Mouse (Mus musculus) embryonic facial prominence, embryonic 12.5 days (tissue): ENCODE data around the gene Leprot. TPM values are rescaled to one million over a fixed set of nuclear protein-coding genes. Genes with fewer than 3 reads are reported as not detected.

Experiments used
- ATAC-seq: fragments of 200-750 bp; cut with Nextera tagmentation; 2 replicates; pipeline ENCODE4 v1.8.0; 2017; ENCODE audit not compliant: insufficient number of reproducible peaks, insufficient read depth, low FRiP score, low TSS enrichment
- H3K27ac ChIP-seq: fragments of 300-500 bp; sonication (generic); 2 replicates; pipeline ENCODE4 v1.5.1; 2016; ENCODE audit warnings: mild to moderate bottlenecking
- H3K27me3 ChIP-seq: fragments of 300-500 bp; sonication (generic); 2 replicates; pipeline ENCODE4 v1.6.1; 2016; ENCODE audit warnings: mild to moderate bottlenecking, moderate library complexity
- H3K36me3 ChIP-seq: fragments of 300-500 bp; sonication (generic); 2 replicates; pipeline ENCODE4 v1.6.1; 2016; ENCODE audit warnings: mild to moderate bottlenecking
- H3K4me1 ChIP-seq: fragments of 300-500 bp; sonication (generic); 2 replicates; pipeline ENCODE4 v1.6.1; 2016
- H3K4me2 ChIP-seq: fragments of 300-500 bp; sonication (generic); replicated peaks from 2 replicates; pipeline ENCODE4 v1.6.1; 2016; ENCODE audit warnings: mild to moderate bottlenecking, moderate library complexity
- H3K4me3 ChIP-seq: fragments of 300-500 bp; sonication (generic); 2 replicates; pipeline ENCODE4 v1.5.1; 2016; ENCODE audit warnings: mild to moderate bottlenecking
- H3K9ac ChIP-seq: fragments of 300-500 bp; sonication (generic); 2 replicates; pipeline ENCODE4 v1.6.1; 2016; ENCODE audit warnings: mild to moderate bottlenecking, moderate library complexity
- H3K9me3 ChIP-seq: fragments of 300-500 bp; sonication (generic); 2 replicates; pipeline ENCODE4 v1.6.1; 2016; ENCODE audit warnings: mild to moderate bottlenecking, moderate library complexity
- WGBS: fragments of 180-500 bp; shearing (Covaris S2); methylation state at CpG from one replicate; pipeline ENCODE4 v1.1.7; 2016; 5-methylcytosine and 5-hydroxymethylcytosine counted together
- polyA plus RNA-seq: library from polyadenylated mRNA; unstranded; fragments of >200 nt; fragmentation: Nextera tagmentation; extraction: Ambion mirVana; gene quantifications from 2 replicates; pipeline ENCODE4 v1.2.1, GENCODE M21; 2016

The Leprot gene
- polyA plus RNA-seq, 1 experiment from 2014 or later, result 82.9 TPM

GRCm38 (mm10) chr4:101643216-101643615 is 4.3 kb upstream of the Leprot start:
- Histone ChIP-seq H3K9me3 (no peaks in the 10 kb centered on the region), H3K27me3 (no peaks in the 10 kb centered on the region), H3K4me2 (no peak overlapping the region), H3K9ac (no peak overlapping the region), H3K4me3 (no peak overlapping the region), H3K36me3 (no peaks in the 10 kb centered on the region), H3K27ac (no peak overlapping the region), H3K4me1 (no peaks in the 10 kb centered on the region)
- WGBS, result 82% methylated on average over 4 of the region's 4 CpGs
- no peak for ATAC-seq

DNA sequence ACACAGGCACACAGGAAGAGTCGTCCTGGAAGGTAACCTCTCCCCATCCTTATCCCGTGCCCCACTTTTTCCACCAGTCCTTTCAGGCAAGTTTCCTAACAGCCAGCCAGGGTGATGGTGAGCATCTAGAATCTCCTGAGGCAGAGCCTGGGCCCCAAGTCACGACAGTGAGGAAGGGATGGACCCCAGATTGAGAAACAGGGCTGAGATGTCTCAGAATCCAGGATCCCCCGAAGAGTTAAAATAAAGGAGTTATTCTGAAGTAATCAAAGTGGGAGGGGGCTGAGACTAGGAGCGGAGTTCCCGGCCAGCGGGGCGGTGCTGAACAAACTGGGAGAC is 692 bp upstream of the Leprot start:
- no peaks in the 10 kb centered on the region for H3K9me3 ChIP-seq

DNA sequence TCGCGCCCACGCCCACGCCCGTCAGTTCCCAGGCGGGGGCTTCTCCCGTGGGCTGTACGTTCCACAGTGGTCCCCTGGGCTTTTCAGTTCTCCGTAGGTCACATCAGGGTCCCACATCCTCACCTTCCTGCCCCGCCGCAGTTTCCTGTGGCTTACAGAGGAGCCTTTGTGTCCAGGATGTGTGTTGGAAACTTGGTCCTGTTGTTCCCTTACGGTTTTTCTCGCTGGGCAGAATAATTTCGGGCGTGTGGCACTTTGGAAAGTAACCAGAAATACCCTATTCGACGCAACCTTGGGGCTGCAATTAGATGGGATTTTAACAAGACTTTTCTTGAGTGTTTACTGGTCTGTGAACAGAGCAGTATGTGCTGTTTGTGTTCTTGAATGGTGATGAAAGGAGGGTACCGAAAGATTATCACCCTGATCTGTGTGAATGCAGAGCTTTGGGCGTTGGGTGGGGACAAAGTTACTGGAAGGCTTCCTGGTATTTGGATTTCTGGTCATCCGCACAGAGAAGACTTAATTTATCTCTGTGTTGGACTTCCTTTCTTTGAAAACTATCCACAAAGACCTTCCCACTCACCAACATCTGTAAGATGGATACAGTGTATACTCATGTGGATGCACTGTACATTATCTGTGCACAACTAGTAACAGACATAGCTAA is 591 bp downstream of the Leprot start:
- peaks cover 17% of the 10 kb centered on the region for H3K4me1 ChIP-seq
- peak overlapping the region; percentile 79 for H3K9ac ChIP-seq
- H3K36me3 ChIP-seq, result no peaks in the 10 kb centered on the region
- no peak for ATAC-seq
- no peaks in the 10 kb centered on the region for H3K27me3 ChIP-seq
- peak overlapping the region; percentile 67 for H3K4me2 ChIP-seq
- peak overlapping the region; percentile 91 for H3K27ac ChIP-seq
- H3K9me3 ChIP-seq, result no peaks in the 10 kb centered on the region
- 1% methylated on average over 20 of the region's 20 CpGs for WGBS
- H3K4me3 ChIP-seq, result peak overlapping the region; percentile 68

More for the DNA sequence above, 692 bp upstream of the Leprot start:
- Histone ChIP-seq H3K9ac (peak overlapping the region; percentile 47), H3K4me1 (peaks cover 14% of the 10 kb centered on the region), H3K4me2 (peak overlapping the region; percentile 62), H3K27me3 (no peaks in the 10 kb centered on the region), H3K27ac (peak overlapping the region; percentile 86), H3K4me3 (peak overlapping the region; percentile 68), H3K36me3 (no peaks in the 10 kb centered on the region)
- peak; percentile 19 for ATAC-seq
- WGBS, result 0% methylated on average over 8 of the region's 8 CpGs

DNA sequence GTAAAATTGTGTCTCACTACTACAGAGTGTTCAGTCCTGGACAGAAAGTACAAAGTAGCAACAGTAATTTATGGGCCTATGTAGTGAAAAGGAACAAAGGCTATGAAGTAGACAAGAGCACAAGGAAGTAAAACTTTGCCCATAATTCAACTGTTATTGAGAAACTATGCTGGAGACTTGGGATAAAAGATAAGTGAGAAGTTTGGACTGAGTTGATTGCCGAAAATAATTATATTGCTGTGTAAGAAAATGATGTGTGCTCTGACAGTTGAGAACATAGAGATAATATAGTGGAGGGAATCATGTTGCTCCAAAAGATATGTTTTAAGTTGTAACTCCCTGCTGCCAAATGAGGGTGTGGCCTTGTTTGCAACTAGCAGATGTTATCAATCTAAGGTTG is 1.2 kb downstream of the Leprot start:
- ATAC-seq, result no peak
- 77% methylated on average over 1 of the region's 1 CpGs for WGBS
- Histone ChIP-seq H3K36me3 (no peaks in the 10 kb centered on the region), H3K9ac (peak overlapping the region; percentile 79; the same call in 1 of the 2 replicates), H3K4me2 (peak overlapping the region; percentile 67), H3K27me3 (no peaks in the 10 kb centered on the region), H3K27ac (peak overlapping the region; percentile 91; the same call in 1 of the 2 replicates), H3K4me1 (peaks cover 23% of the 10 kb centered on the region), H3K4me3 (peak overlapping the region; percentile 68), H3K9me3 (no peaks in the 10 kb centered on the region)

DNA sequence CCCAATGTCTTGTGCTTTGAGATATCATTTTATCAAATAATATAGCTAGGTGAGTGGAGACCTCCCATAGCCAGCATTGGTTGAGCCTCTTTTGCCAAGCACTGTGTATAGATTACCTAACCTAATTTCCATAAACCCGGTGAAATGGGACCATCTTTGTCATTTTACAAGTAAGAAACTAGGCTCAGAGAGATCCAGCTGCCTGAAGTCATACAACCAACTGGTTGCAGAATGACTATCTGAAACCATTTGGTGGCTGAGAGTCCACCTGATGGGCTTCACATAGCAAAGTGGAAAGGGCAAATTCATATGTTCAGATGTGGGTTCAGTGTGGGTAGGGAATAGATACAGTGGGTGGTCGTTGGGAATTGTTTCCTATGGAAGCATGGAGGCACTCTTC is 3.4 kb downstream of the Leprot start:
- 87% methylated on average over 2 of the region's 2 CpGs for WGBS
- H3K27me3 ChIP-seq, result no peaks in the 10 kb centered on the region
- H3K36me3 ChIP-seq, result no peaks in the 10 kb centered on the region
- H3K4me3 ChIP-seq, result no peak overlapping the region
- no peaks in the 10 kb centered on the region for H3K9me3 ChIP-seq
- no peak overlapping the region for H3K4me2 ChIP-seq
- no peak for ATAC-seq
- H3K27ac ChIP-seq, result no peak overlapping the region
- no peak overlapping the region for H3K9ac ChIP-seq
- peaks cover 35% of the 10 kb centered on the region for H3K4me1 ChIP-seq

DNA sequence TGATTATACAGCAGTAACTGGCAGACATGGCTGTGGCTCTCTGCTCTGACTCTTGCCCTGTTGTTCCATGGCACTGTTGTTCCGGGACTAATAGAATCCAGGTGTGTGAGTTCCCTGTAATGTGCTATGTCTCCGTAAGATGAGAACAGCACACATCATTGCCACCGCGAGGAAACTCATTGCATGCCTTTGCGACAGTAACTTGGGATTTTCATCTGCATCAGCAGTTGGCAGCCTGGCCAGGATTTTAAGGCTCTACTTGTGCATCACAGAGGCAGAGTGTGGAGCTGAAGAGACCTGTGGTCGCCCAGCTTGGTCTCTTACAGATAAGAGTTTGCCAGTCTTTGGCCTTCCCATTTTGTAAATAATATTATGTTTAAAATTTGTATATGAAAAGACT is 6.7 kb downstream of the Leprot start:
- no peak overlapping the region for H3K4me2 ChIP-seq
- no peaks in the 10 kb centered on the region for H3K27me3 ChIP-seq
- no peaks in the 10 kb centered on the region for H3K9me3 ChIP-seq
- H3K4me3 ChIP-seq, result no peak overlapping the region
- H3K4me1 ChIP-seq, result peaks cover 27% of the 10 kb centered on the region
- H3K9ac ChIP-seq, result no peak overlapping the region
- H3K36me3 ChIP-seq, result peaks cover 9% of the 10 kb centered on the region; the same call in 1 of the 2 replicates
- H3K27ac ChIP-seq, result peak overlapping the region; percentile 74
- peak; percentile 49; the same call in 1 of the 2 replicates for ATAC-seq
- WGBS, result 36% methylated on average over 6 of the region's 6 CpGs

DNA sequence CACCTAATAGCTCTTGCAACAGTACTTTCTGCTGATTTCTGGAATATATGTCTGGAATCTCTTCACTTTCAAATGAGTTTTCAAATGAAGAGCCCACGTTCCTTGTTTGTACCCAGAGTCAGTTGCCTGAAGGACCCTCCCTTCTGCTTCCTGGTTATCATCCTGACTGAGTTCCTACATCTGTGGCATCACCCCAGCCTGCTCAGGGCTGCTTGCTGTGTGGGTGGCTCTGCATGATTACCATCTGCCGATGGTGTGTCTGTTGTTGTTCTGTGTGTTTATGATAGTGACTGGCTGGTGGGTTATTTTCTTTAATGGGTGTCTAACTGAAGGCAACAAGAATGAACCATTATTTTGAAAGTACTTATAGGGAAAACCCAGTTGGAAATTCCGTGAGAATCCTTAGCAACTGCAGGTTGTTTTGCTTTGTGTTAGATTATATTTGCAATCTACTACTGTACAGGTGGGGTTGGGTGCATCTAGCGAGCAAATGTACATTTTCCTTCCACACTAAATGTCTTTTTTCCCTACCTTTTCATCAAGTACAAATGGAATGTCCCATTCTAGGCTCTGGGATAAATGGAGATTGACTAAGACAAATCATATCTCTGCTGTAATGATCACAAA is 7.4 kb downstream of the Leprot start:
- peaks cover 14% of the 10 kb centered on the region for H3K36me3 ChIP-seq
- ATAC-seq, result no peak
- H3K27ac ChIP-seq, result peak overlapping the region; percentile 74; the same call in 1 of the 2 replicates

DNA sequence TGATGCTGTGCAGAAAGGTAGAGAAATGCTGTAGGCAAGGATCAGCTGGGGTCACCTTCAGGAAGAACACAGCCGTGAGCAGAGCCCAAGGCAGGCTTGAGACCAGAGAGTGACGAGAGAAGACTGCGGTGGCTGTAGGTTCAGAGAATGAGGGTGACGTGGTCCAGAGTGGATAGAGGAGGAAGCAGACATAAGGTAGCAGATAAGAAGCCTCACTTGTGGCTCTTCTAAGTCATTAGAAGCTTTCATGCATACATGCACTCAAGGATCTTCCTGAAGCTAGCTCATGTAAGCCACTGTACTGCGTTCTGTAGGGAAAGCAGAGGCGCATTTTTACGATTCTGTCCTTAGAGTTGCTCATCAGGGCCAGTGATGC is 7.9 kb downstream of the Leprot start:
- Histone ChIP-seq H3K27ac (no peak overlapping the region), H3K9ac (no peak overlapping the region), H3K9me3 (no peaks in the 10 kb centered on the region), H3K27me3 (no peaks in the 10 kb centered on the region), H3K4me3 (no peak overlapping the region), H3K4me1 (peaks cover 21% of the 10 kb centered on the region), H3K36me3 (peaks cover 18% of the 10 kb centered on the region), H3K4me2 (no peak overlapping the region)
- WGBS, result 90% methylated on average over 7 of the region's 7 CpGs
- ATAC-seq, result no peak

More for the DNA sequence above, 7.4 kb downstream of the Leprot start:
- H3K4me3 ChIP-seq, result no peak overlapping the region
- H3K27me3 ChIP-seq, result no peaks in the 10 kb centered on the region
- 71% methylated on average over 4 of the region's 4 CpGs for WGBS
- no peaks in the 10 kb centered on the region for H3K9me3 ChIP-seq
- H3K9ac ChIP-seq, result no peak overlapping the region
- peaks cover 21% of the 10 kb centered on the region for H3K4me1 ChIP-seq
- H3K4me2 ChIP-seq, result no peak overlapping the region

GRCm38 (mm10) chr4:101656056-101656455 is 8.5 kb downstream of the Leprot start:
- ATAC-seq, result no peak
- H3K4me3 ChIP-seq, result no peak overlapping the region
- 78% methylated on average over 15 of the region's 15 CpGs for WGBS
- H3K36me3 ChIP-seq, result peaks cover 21% of the 10 kb centered on the region
- H3K9ac ChIP-seq, result no peak overlapping the region
- no peaks in the 10 kb centered on the region for H3K27me3 ChIP-seq
- H3K9me3 ChIP-seq, result no peaks in the 10 kb centered on the region
- H3K4me2 ChIP-seq, result no peak overlapping the region
- peaks cover 21% of the 10 kb centered on the region for H3K4me1 ChIP-seq
- no peak overlapping the region for H3K27ac ChIP-seq

DNA sequence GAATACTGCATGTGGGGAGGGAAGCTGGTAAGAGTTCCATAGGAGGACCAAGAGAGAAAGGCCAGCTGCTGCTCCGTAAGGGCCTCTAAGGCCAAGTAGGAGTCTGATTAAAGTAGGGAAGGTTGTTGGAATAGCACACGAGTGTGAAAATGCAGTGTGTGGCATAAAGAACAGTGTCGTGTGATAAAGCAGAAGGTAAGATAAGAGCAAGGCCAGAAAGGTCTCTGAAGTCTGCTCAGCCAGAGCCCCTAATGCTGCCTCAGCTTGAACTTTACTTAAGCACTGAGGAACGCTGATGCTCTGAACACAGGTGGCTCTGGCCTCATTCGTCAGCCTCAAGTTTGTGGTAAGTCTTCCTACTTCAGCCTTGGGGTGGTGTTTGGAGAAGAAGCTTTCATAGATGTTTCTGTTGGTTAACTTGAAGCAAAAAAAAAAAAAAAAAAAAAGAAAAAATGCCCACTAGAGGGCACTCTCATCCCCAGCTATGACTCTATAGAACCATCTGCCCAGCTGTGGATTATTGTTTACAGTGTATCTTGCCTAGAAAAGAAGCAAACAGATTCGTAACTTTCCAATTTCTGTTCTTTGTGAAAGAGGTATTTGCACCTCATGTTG is 9.5 kb downstream of the Leprot start:
- Histone ChIP-seq H3K27me3 (no peaks in the 10 kb centered on the region), H3K4me2 (no peak overlapping the region), H3K9me3 (no peaks in the 10 kb centered on the region), H3K4me1 (peaks cover 21% of the 10 kb centered on the region), H3K4me3 (no peak overlapping the region), H3K36me3 (peaks cover 28% of the 10 kb centered on the region), H3K9ac (no peak overlapping the region), H3K27ac (no peak overlapping the region)
- WGBS, result 56% methylated on average over 6 of the region's 6 CpGs
- ATAC-seq, result no peak

GRCm38 (mm10) chr4:101664160-101664750 is 16.7 kb downstream of the Leprot start:
- ATAC-seq, result no peak
- H3K4me1 ChIP-seq, result no peaks in the 10 kb centered on the region

More at GRCm38 (mm10) chr4:101664160-101664750, 16.7 kb downstream of the Leprot start:
- peaks cover 31% of the 10 kb centered on the region for H3K36me3 ChIP-seq
- no peak overlapping the region for H3K27ac ChIP-seq
- WGBS, result 70% methylated on average over 9 of the region's 9 CpGs
- no peak overlapping the region for H3K9ac ChIP-seq
- H3K4me2 ChIP-seq, result no peak overlapping the region
- H3K9me3 ChIP-seq, result peaks cover 5% of the 10 kb centered on the region; the same call in 1 of the 2 replicates
- no peak overlapping the region for H3K4me3 ChIP-seq
- H3K27me3 ChIP-seq, result no peaks in the 10 kb centered on the region
